13 mouse cellular contexts compared by ENCODE assay signal in genomic region chr10:12700576-12700975, GRCm38 (mm10).
DNase-seq lines count a peak whose midpoint lies in the region; TF ChIP-seq lines count a peak whose summit lies in the region.
"Had no signal": no experiment of that assay in that cellular context is flagged by ENCODE, and none has a peak within 500 bp of the region (broad histone marks: within the 10 kb centered on the region; RNA-seq: fewer than 3 reads in every experiment).

No protein-coding gene starts in this region.

- peak; percentile 27; the same call in 1 of the 2 replicates for TF ChIP-seq CTCF in brain, embryonic 14.5 days (IDR thresholded peaks at IDR 0.05; ENCODE audit: borderline replicate concordance, extremely low read depth, insufficient read depth, insufficient read length)

- peaks cover 14% of the 10 kb centered on the region for H3K36me3 ChIP-seq in forebrain, embryonic 10.5 days (replicated peaks)

- no peaks in the 10 kb centered on the region; the same call in 1 of the 2 replicates for H3K9me3 ChIP-seq in forebrain, embryonic 10.5 days
- H3K9me3 ChIP-seq: embryonic facial prominence, embryonic 15.5 days; neural tube, embryonic 12.5 days had no signal

- peak; percentile 46 for DNase-seq in kidney, postnatal 10 days
- DNase-seq in kidney, adult 18-20 months, result no peak
- DNase-seq in 3T3-L1 (ENCODE audit: low read depth, low spot score) (peak; percentile 7), A20 (ENCODE audit: low read depth, low spot score) (peak; percentile 38)
- no peak for DNase-seq in brain, embryonic 14.5 days (ENCODE audit: low read depth)
- DNase-seq in forebrain, embryonic 10.5 days (ENCODE audit: extremely low spot score, low spot score), result no peak
- DNase-seq in adrenal gland, adult 8-10 months, result no peak
- DNase-seq: adrenal gland, adult 2 months; heart, postnatal 14 days; kidney, postnatal 14 days had no signal

- 79% methylated on average over 3 of the region's 3 CpGs for WGBS in forebrain, embryonic 10.5 days

- H3K4me3 ChIP-seq in forebrain, embryonic 10.5 days, result no peak overlapping the region
- H3K4me3 ChIP-seq: embryonic facial prominence, embryonic 15.5 days; megakaryocyte, embryonic 14.5 days; neural tube, embryonic 12.5 days had no signal

- peaks cover 11% of the 10 kb centered on the region; the same call in 1 of the 2 replicates for H3K4me1 ChIP-seq in forebrain, embryonic 10.5 days
- H3K4me1 ChIP-seq: neural tube, embryonic 12.5 days had no signal

- no peak overlapping the region for H3K27ac ChIP-seq in forebrain, embryonic 10.5 days
- H3K27ac ChIP-seq: embryonic facial prominence, embryonic 15.5 days; neural tube, embryonic 12.5 days had no signal

- no peaks in the 10 kb centered on the region for H3K27me3 ChIP-seq in forebrain, embryonic 10.5 days (ENCODE audit: poor library complexity, severe bottlenecking)
- H3K27me3 ChIP-seq: embryonic facial prominence, embryonic 15.5 days; megakaryocyte, embryonic 14.5 days; neural tube, embryonic 12.5 days had no signal

- no peak for TF ChIP-seq POLR2A in brain, embryonic 14.5 days (IDR thresholded peaks at IDR 0.05; ENCODE audit: borderline replicate concordance, extremely low read depth, insufficient read depth, insufficient read length, poor library complexity, severe bottlenecking)

Comparison
In these comparisons a context has a peak if more than half of its experiments do, and no peak if none do; other contexts are left out.
1. DNase-seq: peak in kidney, postnatal 10 days (single experiment), 3T3-L1 (single experiment) and A20 (single experiment); none in kidney, adult 18-20 months (single experiment), brain, embryonic 14.5 days (single experiment), forebrain, embryonic 10.5 days (single experiment) and adrenal gland, adult 8-10 months (single experiment).